Mouse (Mus musculus) left cerebral cortex, adult 11 months (tissue): ENCODE measurements at regions not wholly inside any gene's neighbourhood (a gene's known extent, or its start where the extent isn't known, plus 50 kb on each side); places are given as distances from the start of the nearest gene placed in this dataset.

Source experiments
- DNase-seq: peaks from one replicate; pipeline ENCODE4 v3.0.0; 2022; ENCODE audit warnings: low spot score

DNA sequence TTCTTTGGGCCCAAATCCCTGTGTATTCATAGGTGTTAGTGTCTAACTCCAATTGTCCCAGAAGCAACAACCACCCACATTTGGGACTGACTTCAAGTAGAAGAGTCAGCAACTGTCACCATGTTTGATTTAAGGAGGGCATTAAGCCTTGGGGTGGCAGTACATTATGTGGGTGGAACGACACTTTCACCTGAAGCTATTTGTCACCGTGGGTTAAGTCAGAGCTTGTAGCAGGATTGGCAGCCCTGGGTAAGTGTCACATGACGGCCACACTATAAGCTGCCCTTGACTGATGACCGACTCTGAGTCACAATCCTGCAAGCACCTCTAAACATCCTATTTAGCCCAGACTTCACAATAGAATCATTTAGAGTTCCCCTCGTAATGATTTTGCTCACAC, 236.7 kb upstream of the A1bg start:
- no peak for DNase-seq

DNA sequence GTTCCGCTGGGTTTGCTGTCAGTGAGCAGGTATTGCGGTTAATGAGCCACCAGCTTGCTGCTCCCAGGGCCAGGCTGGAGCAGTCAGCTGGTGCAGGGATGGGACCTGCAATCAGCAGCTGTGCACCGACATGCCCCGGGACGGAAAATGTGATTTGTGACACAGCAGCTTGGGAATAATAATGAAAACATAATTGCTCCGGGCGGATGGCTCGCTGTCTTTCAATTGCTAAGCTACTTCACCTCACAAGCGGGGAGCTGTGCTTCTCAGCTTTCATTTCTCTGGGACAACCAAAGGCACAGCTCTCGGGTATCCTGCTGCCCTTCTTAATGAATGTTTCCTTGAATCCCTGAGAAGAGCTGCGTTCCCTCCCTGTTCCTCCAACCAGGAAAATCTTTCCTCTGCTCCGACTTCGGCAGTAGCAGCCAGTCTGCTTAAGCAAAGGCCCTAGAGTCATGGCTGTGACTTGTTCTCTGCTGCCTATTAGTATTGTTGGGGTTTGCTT, 235.3 kb upstream of the A1bg start:
- peak; percentile 15 for DNase-seq

DNA sequence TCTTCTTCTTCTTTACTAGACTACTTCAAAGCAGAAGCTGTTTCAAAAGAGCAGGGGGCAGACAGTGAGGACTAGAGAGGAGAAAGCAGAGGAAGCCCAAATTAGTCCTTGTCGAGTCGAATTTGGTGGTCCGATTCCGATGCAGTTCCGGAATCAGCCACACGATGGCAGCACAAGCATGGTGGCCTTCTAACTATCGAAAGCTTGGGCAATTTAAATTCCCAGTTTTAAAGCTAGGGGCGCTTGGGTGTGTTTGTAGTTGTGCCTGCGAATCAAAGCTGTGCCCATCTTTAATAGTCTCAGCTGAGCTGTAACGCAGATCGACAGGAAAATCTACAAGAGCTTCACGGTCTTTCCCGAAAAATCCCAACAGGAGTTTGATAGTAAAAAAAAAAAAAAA, 234.7 kb upstream of the A1bg start:
- peak; percentile 85 for DNase-seq

DNA sequence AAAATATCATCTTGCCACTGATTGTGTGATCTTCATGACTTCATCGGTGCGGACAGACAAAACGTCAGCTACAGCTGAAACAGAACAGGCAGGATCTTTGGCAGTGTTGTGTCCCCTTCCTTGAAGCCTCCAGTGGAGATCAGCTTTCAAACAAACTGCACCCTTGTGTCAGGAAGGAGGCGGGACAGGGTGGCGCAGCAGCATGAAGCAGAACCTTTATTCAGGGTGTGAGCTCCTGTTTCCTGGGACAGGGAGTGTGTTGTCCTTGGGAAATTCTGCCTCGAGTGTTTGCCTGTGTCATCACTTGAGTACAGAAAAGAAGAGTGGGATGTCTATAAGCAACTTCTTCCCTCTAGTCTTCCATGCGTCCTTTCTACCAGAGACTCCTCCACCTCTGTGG, 232.7 kb upstream of the A1bg start:
- DNase-seq = no peak

DNA sequence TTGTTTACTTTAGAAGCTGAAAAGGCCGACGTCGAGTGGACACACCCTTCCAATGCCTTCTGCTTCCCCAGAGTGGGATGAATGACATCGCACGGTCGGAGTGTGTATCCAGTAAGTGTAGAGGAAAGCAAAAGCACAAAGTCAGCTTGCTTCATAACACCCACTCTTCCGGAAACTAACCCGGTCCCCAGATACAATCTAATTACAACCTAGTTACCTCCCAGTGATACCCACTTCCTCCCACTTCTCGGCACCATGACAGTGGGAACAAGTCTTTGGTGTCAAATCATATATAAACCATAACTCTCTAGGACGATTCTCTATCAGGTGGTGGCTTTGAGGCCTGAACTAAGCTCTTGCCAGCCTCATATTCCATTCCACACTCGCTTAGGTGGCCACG, 231.4 kb upstream of the A1bg start:
- DNase-seq = no peak

DNA sequence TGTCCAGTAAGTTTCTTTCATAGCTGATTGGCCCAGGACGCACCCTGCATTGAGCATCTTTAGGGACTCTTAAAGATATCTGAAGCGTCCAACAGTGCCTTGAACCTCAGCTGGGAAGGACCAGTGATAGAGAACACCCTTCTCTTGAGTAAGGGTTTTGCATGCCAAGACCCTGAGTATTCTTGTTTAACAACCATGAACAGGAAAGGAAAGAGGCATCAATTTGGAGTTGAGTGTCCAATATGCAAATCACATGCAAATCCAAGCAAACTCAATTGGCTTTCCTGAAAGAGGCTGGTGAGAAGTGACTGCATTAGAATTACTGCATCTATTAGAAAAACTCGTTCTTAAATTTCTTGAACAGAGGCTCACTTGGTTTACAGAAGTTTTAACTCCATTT, 220.0 kb upstream of the A1bg start:
- DNase-seq = no peak

DNA sequence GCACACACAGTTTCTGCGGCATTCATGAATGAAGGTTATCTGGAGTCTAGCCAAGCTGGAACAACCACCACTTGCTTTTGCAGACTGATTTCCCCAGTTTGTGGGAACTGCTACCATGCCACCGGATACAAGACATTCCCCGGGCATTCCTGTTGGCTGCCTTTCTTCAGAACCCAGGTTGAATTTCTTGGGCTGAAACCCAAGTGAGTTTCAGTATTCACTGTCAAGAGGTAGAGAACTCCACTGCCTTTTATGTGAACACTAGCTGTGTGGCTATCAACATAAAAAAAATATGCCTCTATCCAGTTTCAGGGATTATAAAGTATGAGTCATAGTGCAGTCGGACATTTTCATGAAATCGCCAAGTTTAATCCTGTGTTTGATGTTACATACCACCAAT, 216.3 kb upstream of the A1bg start:
- no peak for DNase-seq

DNA sequence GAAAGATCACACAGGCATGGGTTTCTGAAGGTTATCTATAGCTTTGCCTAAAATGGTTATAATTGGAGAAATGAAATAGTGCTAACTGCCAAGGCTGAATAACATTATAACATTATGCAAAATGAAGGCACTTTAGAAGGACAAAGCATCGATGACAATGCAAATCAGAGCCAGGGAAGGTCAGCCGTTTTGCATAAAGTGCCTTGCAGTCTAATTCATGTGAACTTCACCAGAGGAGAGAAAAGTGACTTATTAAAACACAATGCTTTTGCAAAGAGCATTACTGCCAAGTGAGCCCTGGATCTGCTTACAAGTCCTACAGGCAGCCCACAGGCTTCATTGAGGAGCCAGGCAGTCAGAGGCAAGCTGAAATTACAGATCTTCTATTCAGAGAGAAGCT, 214.0 kb upstream of the A1bg start:
- no peak for DNase-seq

DNA sequence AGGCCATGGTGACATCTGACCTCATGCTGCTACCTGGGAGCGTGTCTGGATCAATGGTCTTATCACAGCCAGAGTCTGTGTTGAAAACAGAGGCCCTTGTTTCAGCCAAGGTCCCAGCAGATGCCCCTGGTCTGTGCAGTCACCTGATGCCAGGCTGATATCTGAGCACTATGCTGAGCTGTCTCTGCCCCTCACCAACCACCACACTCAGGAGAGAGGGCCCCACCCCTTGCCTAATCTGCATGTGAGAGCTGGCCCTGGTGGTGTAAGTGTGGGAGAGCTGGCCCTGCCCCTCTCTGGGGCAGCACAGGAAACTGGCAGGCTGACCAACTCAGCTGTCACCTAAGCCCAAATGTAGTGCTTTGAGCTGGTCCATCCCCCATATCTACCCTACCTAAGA, 210.5 kb upstream of the A1bg start:
- DNase-seq = no peak

DNA sequence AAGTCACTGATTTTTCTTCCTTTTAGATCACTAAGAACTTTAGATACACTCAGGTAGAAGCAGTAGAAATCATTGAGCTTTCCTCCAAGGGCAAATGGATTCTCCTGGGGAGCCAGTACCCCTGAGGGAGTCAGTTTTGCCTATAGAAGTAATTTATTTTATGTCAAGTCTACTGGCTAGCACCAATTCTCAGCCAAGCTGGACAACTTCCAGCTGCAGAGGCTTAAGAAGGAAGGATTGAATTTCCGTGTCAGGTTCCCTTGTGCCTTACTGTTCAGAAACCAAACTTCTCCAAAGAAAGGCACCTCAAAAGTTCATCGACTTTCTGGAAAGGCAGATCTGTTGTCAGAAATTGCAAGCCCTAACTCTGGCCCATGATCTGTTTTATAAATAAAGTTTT, 205.2 kb upstream of the A1bg start:
- DNase-seq = no peak

DNA sequence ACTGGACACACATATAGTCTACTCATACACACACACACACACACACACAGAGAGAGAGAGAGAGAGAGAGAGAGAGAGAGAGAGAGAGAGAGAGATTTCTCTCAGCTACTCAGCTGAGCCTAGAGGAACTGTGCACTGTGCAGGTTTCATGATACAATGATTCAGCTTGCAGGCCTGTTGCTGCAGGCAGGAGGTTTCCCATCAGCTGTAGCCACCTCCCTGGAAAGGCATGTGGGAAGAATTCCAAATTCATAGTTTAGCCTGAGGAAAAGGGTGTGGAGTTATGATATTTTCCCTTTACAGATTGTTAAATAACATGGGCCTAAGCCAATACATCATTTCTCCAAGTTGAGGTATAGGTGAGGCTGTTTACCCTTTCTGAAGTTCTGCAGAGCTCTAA, 204.3 kb upstream of the A1bg start:
- no peak for DNase-seq

DNA sequence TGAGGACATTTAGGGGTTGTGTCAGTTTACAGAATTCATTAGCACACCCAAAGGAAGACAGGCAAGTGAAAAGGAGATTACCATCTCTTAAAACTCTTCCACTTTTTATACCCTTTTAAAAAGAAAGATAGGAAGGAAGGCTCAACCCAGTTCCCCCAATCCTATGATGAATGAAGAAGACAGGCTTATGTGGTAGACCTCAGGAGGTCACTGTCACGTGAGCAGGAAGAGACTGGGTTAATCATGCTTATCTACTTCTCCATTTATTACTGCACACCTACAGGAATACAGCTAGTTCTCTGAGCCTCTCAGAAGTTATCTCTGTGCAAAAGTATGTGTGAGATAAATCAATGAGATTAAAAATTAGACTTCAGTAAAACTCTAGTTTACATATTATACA, 194.1 kb upstream of the A1bg start:
- DNase-seq = no peak

DNA sequence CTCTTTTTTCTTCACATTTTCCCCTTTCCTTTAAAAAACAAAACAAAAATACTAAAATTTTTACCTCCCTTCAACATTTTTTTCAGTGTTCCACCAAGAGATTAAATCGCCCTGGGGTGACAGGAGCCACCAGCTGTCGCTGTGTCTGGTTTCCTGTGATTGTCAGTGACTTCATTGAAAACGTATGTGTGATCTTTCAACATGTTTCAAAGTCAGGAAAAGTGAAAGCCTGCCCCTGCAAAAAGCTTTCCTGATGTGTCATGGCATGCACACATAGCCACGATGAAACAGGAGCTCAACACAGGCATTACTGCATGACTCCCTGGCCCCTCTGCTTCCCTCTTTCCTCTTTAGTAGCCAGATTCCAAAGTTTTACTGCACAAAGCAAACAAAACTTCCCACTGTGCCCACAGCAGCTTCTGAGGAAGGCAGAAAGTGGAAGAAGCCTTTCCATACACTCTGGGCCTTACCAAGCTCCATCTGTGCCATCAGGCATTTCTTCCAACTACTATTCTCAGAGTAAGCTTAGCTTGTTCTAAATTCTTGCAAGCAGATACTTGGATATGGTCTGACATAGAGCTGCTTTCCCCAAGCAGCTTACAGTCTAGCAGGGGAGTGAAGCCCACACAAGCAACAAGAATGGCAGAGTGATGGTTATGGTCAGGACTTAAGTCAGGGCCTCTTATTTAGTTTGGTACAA, 186.8 kb upstream of the A1bg start:
- no peak for DNase-seq

DNA sequence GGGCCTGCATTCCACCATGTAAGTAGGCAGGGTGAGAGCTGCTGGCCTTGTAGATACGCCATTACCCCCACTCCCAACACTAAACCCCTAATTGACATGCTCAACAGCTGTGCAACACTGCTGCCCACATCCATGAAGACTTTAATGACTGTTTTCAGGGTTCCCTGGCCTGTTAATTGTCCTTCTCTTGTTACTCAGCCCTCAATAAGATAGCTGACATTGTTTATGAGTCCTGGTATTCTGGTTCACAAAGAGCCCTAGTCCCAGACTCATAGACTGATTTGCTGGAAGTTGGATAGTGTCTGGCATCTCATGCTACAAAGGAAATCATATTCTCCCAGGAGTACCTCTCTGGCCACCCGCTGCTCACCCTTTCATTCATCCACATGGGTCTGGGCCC, 186.1 kb upstream of the A1bg start:
- no peak for DNase-seq

DNA sequence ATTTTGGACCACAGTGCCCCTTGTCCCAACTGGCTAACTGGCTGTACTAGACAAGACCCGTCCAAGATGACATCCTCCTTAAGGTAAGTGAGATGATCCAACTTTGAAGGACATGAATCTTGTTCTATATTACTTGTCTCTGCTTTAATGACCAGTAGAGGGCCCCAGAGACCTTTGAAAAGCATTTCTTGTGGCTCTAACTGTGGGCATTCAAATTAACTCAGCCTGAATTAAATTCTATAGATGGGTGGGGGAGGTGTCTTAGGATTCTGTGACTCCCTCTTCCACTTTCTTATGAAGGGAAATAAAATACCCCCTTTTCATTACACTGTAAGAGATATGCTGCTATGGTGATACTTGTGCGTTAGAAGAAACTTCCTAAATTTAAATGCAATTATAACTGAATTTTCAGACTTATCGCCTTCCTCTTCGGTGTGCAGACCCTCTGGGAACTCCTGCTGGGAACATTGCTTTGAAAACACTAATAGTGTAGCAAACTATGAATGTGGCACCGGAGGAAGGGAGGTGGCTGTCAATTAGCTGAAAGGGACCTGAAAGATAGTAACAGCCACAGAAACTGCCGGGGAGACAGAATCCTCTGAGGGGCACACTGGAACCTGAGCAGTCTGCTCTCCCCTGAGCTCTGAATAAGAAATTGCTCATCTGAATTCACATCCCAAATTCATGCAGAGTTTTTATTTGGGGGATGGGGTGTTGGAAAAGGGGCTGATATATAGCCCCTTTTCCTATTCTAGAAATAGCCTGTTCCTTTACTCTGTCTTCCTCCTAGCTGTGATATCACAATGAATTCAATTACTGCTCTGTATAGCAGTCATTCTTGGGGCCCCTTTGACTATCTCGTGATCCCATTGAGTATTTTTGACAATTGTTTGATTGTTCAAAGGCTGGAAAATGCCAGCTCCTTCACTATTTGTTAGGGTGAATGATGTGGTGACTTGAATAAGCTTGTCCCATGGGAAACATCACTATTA, 179.9 kb upstream of the A1bg start:
- DNase-seq = peak; percentile 33

DNA sequence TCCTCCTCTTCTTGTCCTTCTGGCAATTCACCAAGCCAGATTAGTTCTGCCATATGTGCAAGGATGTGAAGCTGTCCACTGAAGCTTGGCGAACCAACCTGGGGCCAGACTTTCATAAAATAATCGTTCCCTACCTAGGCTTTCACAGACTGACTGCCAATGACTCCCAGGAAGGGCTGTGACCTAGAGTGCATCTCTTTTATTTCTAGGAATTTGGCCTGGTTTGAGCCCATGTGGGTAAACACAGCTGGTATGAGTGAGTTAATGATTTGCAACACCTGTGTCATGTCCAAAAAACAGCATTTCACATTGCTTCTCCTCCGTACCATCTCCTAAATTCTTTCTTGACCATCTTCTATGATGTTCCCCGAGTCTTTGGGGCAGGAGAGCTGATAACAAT, 178.0 kb upstream of the A1bg start:
- no peak for DNase-seq

DNA sequence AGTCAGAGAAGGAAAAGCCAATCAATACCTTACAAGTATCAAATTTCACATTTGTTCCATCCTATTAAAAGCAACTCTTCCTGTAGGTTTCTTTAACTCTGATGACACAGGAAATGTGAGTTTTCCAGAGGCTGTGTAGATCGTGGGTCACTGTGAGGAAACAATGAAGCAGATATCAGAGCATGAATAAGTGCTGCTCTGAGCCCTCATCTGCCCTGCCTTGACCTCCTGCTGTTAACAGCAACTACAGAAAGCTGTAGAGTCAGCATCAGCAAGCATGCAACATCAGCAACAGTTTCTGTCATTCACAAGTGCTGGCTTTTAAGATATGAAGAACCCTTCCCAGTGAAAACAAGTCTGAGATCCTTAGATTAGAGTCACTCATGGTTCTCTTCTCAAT, 176.2 kb upstream of the A1bg start:
- no peak for DNase-seq

DNA sequence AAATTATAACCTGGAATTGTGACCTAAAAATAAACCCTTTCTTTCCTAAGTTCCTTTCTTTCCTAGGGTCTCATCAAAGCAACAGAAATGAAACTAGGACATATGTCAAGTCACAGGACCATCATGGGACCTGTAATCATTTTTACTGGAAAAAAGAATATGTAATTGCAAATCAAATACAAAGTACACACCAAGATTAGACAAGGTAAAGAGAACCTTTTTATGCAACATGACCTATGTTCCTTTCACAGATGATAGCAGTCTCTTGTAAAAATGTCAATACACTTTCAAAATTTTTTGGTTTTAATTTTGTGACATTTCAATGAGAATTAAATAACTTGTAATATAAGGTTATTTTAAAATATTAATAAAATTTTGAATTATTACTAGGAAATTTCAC, 175.7 kb upstream of the A1bg start:
- no peak for DNase-seq

DNA sequence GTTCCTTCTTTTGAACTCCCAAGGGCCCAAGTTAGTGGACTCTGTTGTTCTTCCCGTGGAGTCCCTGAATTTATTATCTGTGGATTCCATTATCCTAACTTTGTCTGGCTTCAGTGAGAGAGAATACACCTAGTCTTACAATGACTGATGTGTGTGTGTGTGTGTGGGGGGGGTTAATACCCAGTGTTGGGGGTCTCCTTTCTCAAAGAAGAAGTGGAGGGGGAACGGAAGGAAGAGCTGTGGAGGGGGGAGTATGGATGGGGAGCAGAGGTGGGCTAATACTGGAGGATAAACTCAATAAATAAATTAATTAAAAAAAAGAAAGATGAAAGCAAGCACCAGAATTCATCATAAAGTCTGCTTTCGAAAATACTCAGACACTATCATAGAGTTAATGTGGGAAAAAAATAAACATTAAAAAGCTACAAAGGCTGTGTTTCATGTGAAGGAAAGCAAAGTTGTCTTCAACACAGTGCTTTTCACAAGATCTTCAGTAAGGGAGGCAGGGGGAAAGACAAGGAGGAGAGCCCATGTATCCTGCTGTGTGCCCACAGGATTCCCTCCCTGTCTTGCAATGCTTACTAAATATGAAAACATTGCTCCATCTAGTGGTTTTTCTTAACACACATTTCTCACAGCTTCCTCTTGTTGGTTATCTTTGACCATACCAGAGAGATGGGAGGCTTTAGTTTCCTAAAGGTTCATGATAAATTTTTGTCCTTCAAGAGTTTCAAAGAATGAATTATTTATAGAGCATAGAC, 173.4 kb upstream of the A1bg start:
- DNase-seq = peak; percentile 22

DNA sequence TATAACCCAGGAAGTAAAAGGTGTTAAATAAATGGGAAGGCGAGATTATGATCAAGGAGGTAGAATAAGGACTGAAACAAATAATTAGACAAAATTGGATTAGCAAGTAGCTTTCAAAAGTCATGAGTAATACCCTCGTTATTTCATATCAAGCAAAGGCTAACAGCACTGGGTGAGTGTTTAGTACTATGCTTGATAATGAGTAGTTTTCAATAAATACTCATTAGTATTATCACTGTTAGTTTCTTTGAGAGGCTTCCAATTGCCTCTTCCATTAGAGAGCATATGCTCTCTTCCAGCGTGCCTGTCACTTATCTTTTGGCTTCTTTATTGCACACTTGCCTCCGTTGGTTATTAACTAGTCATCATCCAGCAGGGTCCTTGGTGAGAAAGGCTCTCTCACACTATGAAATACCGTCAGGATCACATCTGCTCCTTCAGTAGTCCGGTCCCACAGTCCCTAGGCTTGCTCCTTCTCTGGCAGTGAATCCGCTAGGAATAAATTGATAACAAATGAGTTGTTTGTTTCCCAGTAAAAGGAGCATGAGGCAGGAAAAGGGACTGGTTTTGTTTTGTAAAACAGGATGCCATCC, 132.3 kb upstream of the A1bg start:
- no peak for DNase-seq

DNA sequence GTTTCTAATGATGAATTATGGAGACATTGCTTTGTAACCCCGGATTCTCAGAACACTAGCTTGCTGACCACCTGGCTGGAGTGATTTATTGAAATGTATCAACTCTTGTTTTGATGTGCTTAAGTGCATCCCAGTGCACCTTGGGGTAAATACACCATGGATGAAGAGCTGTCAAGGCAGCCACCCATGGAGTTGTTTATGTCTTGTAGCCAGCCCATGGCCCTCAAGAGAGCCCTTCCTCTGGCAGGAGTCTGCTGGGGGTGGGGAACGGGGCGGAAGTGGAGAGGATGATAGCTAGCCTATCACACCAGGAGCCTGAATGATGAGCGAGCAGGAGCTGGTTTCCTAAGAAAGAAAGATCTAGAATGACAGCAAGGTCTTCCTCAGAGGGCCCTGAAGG, 128.6 kb upstream of the A1bg start:
- DNase-seq = no peak

DNA sequence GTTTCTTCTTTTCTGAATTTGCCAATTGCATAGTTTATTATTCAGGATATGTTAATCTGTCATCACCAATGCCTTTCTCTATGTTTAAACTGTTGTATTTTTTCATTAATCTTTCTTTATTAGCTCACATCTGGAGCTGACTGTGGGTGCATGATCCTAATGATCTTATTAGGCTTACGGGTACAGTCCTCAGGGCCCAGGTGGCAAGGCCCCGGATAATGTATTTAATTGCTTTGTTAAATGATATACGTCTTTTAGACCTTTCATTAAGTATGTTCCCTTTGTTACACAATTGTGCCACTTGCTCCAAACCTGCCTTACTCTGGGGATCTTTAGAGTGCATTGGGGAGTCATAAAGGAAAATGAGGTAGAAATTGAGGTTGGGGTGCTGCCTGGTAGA, 86.7 kb upstream of the A1bg start:
- DNase-seq = no peak
